Mouse (Mus musculus) liver, embryonic 12.5 days (tissue): ENCODE measurements around the gene Hdac10. TPM values are rescaled to one million over a fixed set of nuclear protein-coding genes. Genes with fewer than 3 reads are reported as not detected.

ENCODE experiments used
- ATAC-seq: fragments of 200-750 bp; cut with Nextera tagmentation; 2 replicates; pipeline ENCODE4 v1.8.0; 2017; ENCODE audit warnings: moderate number of reproducible peaks, mild to moderate bottlenecking, moderate library complexity
- H3K27ac ChIP-seq: fragments of 300-500 bp; sonication (generic); 2 replicates; pipeline ENCODE4 v1.5.1; 2016; ENCODE audit warnings: mild to moderate bottlenecking
- H3K27me3 ChIP-seq: fragments of 300-500 bp; sonication (generic); replicated peaks from 2 replicates; pipeline ENCODE4 v1.6.1; 2016; ENCODE audit warnings: mild to moderate bottlenecking, moderate library complexity
- H3K36me3 ChIP-seq: fragments of 300-500 bp; sonication (generic); 2 replicates; pipeline ENCODE4 v1.6.1; 2016; ENCODE audit warnings: mild to moderate bottlenecking, moderate library complexity
- H3K4me1 ChIP-seq: fragments of 300-500 bp; sonication (generic); 2 replicates; pipeline ENCODE4 v1.6.1; 2016
- H3K4me2 ChIP-seq: fragments of 300-500 bp; sonication (generic); 2 replicates; pipeline ENCODE4 v1.6.1; 2016; ENCODE audit warnings: mild to moderate bottlenecking, moderate library complexity
- H3K4me3 ChIP-seq: fragments of 300-500 bp; sonication (generic); 2 replicates; pipeline ENCODE4 v1.5.1; 2016; ENCODE audit warnings: mild to moderate bottlenecking, moderate library complexity
- H3K9ac ChIP-seq: fragments of 300-500 bp; sonication (generic); 2 replicates; pipeline ENCODE4 v1.6.1; 2016; ENCODE audit warnings: mild to moderate bottlenecking, moderate library complexity
- H3K9me3 ChIP-seq: fragments of 300-500 bp; sonication (generic); replicated peaks from 2 replicates; pipeline ENCODE4 v1.6.1; 2016; ENCODE audit warnings: mild to moderate bottlenecking, moderate library complexity
- WGBS: fragments of 180-500 bp; shearing (Covaris S2); methylation state at CpG from one replicate; pipeline ENCODE4 v1.1.7; 2016; ENCODE audit not compliant: insufficient replicate concordance; 5-methylcytosine and 5-hydroxymethylcytosine counted together
- polyA plus RNA-seq: library from polyadenylated mRNA; unstranded; fragments of >200 nt; fragmentation: Nextera tagmentation; extraction: Ambion mirVana; gene quantifications from 2 replicates; pipeline ENCODE4 v1.2.1, GENCODE M21; 2016

Gene Hdac10
- polyA plus RNA-seq, 1 experiment from 2014 or later = 12.8 TPM

DNA sequence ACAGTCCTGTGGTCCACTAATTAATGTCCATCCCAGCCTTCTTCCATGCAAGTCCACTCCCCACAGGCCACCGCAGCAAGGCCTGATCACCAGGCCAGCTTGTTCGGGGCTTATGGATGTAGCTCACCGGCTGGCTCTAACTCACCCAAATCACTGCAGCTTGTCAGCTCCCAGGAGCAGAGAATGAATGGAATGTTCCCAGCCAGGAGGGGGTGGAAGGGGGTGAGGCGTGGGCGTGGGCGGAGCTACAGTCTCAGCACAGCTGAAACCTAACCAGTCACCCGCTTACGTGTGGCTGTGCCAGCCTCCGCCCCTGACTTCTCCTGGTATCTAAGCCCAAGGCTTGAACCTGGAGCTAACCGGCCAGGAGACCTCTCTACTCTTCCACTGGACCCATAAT lies 40.9 kb upstream of the Hdac10 start:
- Histone ChIP-seq H3K27ac (peak overlapping the region; percentile 50), H3K4me2 (no peak overlapping the region), H3K9ac (no peak overlapping the region), H3K4me1 (peaks cover 53% of the 10 kb centered on the region), H3K4me3 (no peak overlapping the region), H3K9me3 (no peaks in the 10 kb centered on the region), H3K36me3 (peaks cover 41% of the 10 kb centered on the region), H3K27me3 (peaks cover 37% of the 10 kb centered on the region)
- WGBS = 43% methylated on average over 10 of the region's 10 CpGs
- ATAC-seq = 0 out of 2 replicates have a peak, but pooled peaks have one; percentile 6

DNA sequence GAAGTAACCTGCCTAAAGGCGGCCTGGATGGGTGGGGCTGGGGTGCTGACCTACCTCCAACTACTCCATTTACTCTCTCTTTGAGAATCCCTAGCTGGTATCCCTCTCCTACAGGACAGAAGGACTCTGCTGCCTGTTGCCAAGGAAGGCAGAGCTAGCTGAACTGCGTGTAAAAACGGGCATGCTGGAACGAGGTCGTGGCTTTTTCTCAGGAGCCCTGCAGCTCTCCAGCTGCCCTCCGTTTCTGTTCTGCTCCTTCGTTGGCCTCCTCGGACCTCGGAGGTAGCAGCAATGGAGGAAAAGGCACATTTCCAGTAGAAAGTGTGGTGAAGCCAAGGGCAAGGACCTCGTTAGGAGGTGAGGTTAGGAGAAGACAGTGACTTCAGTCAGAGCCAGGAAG lies 40.4 kb upstream of the Hdac10 start:
- 63% methylated on average over 10 of the region's 10 CpGs for WGBS
- no peak overlapping the region for H3K9ac ChIP-seq
- H3K4me2 ChIP-seq = no peak overlapping the region
- H3K9me3 ChIP-seq = no peaks in the 10 kb centered on the region
- 0 out of 2 replicates have a peak overlapping the region, but pooled peaks have one; percentile 50 for H3K27ac ChIP-seq
- no peak overlapping the region for H3K4me3 ChIP-seq
- peaks cover 32% of the 10 kb centered on the region for H3K27me3 ChIP-seq
- peaks cover 48% of the 10 kb centered on the region for H3K4me1 ChIP-seq
- H3K36me3 ChIP-seq = peaks cover 46% of the 10 kb centered on the region
- no peak for ATAC-seq

- Histone ChIP-seq H3K4me3 (no peak overlapping the region), H3K4me2 (no peak overlapping the region), H3K9me3 (no peaks in the 10 kb centered on the region), H3K4me1 (peaks cover 20% of the 10 kb centered on the region), H3K27me3 (no peaks in the 10 kb centered on the region; the same call in 1 of the 2 replicates), H3K36me3 (peaks cover 81% of the 10 kb centered on the region), H3K27ac (no peak overlapping the region), H3K9ac (no peak overlapping the region)
- WGBS = 81% methylated on average over 12 of the region's 12 CpGs
- ATAC-seq = no peak
Observed at GRCm38 (mm10) chr15:89165478-89165877, 37.0 kb upstream of the Hdac10 start.

DNA sequence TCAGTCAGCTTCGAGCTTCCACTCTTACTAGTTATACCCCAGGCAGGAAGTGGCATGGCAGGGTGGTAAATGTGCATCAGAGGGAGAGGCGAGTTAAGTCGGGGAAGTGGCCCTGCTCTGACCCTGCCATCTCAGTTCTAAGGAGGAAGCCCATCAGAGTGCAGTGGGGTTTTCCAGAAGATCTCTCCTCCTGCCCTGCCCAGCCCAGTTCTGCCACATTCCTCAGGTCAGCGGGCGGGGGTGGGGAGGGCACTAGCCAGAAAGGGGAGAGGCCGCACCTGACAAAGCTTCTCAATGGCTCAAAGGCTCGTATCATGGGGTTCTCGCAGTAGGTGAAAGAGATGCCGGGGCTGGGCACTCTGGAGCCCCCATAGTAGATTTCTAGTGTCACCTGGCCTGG lies 32.9 kb upstream of the Hdac10 start:
- Histone ChIP-seq H3K27ac (no peak overlapping the region), H3K4me1 (no peaks in the 10 kb centered on the region), H3K36me3 (peaks cover 100% of the 10 kb centered on the region), H3K4me3 (no peak overlapping the region), H3K4me2 (no peak overlapping the region), H3K9me3 (no peaks in the 10 kb centered on the region), H3K27me3 (no peaks in the 10 kb centered on the region), H3K9ac (no peak overlapping the region)
- ATAC-seq = no peak
- WGBS = 69% methylated on average over 9 of the region's 9 CpGs

GRCm38 (mm10) chr15:89158516-89158915 lies 30.0 kb upstream of the Hdac10 start:
- H3K36me3 ChIP-seq = peaks cover 92% of the 10 kb centered on the region
- no peak overlapping the region for H3K4me3 ChIP-seq
- WGBS = 84% methylated on average over 16 of the region's 16 CpGs
- H3K27ac ChIP-seq = no peak overlapping the region
- H3K9ac ChIP-seq = no peak overlapping the region
- no peaks in the 10 kb centered on the region for H3K27me3 ChIP-seq
- no peaks in the 10 kb centered on the region for H3K9me3 ChIP-seq
- H3K4me1 ChIP-seq = no peaks in the 10 kb centered on the region
- no peak overlapping the region for H3K4me2 ChIP-seq
- no peak for ATAC-seq

GRCm38 (mm10) chr15:89157954-89158353 lies 29.5 kb upstream of the Hdac10 start:
- Histone ChIP-seq H3K4me1 (no peaks in the 10 kb centered on the region), H3K9me3 (no peaks in the 10 kb centered on the region), H3K4me2 (no peak overlapping the region), H3K27ac (no peak overlapping the region), H3K27me3 (no peaks in the 10 kb centered on the region), H3K4me3 (no peak overlapping the region), H3K36me3 (peaks cover 87% of the 10 kb centered on the region), H3K9ac (no peak overlapping the region)
- ATAC-seq = peak; percentile 34
- WGBS = 45% methylated on average over 7 of the region's 7 CpGs

- Histone ChIP-seq H3K36me3 (peaks cover 30% of the 10 kb centered on the region), H3K4me1 (peaks cover 12% of the 10 kb centered on the region), H3K9me3 (no peaks in the 10 kb centered on the region), H3K27me3 (peaks cover 42% of the 10 kb centered on the region), H3K27ac (no peak overlapping the region), H3K4me3 (no peak overlapping the region), H3K4me2 (no peak overlapping the region), H3K9ac (no peak overlapping the region)
- no peak for ATAC-seq
Observed at GRCm38 (mm10) chr15:89152312-89152711, 23.8 kb upstream of the Hdac10 start.

GRCm38 (mm10) chr15:89150041-89150390 lies 21.5 kb upstream of the Hdac10 start:
- no peak overlapping the region for H3K27ac ChIP-seq
- H3K4me1 ChIP-seq = peaks cover 22% of the 10 kb centered on the region
- H3K4me2 ChIP-seq = peak overlapping the region; percentile 87
- H3K4me3 ChIP-seq = peak overlapping the region; percentile 64; the same call in 1 of the 2 replicates
- H3K27me3 ChIP-seq = peaks cover 65% of the 10 kb centered on the region
- ATAC-seq = no peak
- peaks cover 7% of the 10 kb centered on the region for H3K36me3 ChIP-seq
- no peak overlapping the region for H3K9ac ChIP-seq
- H3K9me3 ChIP-seq = no peaks in the 10 kb centered on the region
- 3% methylated on average over 13 of the region's 13 CpGs for WGBS

GRCm38 (mm10) chr15:89149271-89150040 lies 21.0 kb upstream of the Hdac10 start, which contains the start of gene Mapk11:
TSS of gene Mapk11 (minus strand) at chr15:89149628.
- H3K4me3 ChIP-seq = peak within 1 kb of the TSS; percentile 64
- no peaks in the 10 kb centered on the region for H3K9me3 ChIP-seq
- peak; percentile 45; the same call in 1 of the 2 replicates for ATAC-seq
- peak within 1 kb of the TSS; percentile 48; the same call in 1 of the 2 replicates for H3K9ac ChIP-seq
- 1% methylated on average over 58 of the region's 61 CpGs for WGBS
- no peak within 1 kb of the TSS for H3K27ac ChIP-seq
- H3K36me3 ChIP-seq = peaks cover 2% of the 10 kb centered on the region; the same call in 1 of the 2 replicates
- H3K27me3 ChIP-seq = peaks cover 71% of the 10 kb centered on the region
- peak within 1 kb of the TSS; percentile 87 for H3K4me2 ChIP-seq
- peaks cover 22% of the 10 kb centered on the region for H3K4me1 ChIP-seq

DNA sequence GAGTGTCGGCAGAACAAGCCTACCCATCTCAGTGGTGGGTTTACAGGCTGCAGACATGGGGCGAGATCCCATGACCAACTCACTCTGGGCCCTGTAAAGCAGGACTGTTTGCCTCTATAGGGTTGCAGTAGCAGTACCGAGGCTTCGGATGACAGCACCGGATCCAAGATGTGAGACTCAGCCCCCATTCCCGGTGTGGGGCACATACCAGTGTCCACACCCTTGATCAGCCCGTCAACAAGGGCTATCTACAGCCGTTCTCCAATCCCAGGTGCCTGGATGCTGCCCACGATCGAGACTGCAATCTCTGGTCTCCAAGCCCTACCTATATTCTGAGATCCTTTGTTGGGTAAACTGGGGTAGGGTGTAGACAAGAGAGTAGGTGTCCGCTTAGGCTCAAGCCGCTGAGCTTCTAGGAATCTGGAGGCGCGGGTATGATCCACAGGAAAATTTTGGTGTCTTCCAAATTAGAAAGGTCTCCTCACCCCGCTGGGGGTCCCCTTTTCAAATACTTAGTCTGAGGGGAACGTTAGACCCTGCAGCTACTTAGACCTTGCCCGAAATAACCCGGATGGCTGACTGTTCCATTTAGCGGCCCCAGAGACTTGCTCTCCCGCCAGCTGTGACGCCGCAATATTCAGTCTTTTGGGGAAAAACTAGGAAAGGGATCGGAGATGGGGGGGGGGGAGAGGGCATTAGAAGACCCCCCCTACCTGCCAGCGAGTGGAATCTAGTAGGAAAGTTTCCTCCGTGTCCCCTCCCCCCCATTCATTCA lies 20.2 kb upstream of the Hdac10 start:
- Histone ChIP-seq H3K4me3 (peak overlapping the region; percentile 64), H3K9me3 (no peaks in the 10 kb centered on the region), H3K36me3 (no peaks in the 10 kb centered on the region; the same call in 1 of the 2 replicates), H3K27ac (no peak overlapping the region), H3K9ac (peak overlapping the region; percentile 48; the same call in 1 of the 2 replicates), H3K4me1 (peaks cover 22% of the 10 kb centered on the region), H3K27me3 (peaks cover 78% of the 10 kb centered on the region), H3K4me2 (peak overlapping the region; percentile 87)
- ATAC-seq = no peak
- 8% methylated on average over 25 of the region's 25 CpGs for WGBS

GRCm38 (mm10) chr15:89147895-89148294 lies 19.4 kb upstream of the Hdac10 start:
- H3K4me2 ChIP-seq = no peak overlapping the region
- H3K4me3 ChIP-seq = no peak overlapping the region
- no peak overlapping the region for H3K27ac ChIP-seq
- H3K36me3 ChIP-seq = no peaks in the 10 kb centered on the region
- no peak for ATAC-seq
- WGBS = 50% methylated on average over 4 of the region's 4 CpGs
- no peak overlapping the region for H3K9ac ChIP-seq
- peaks cover 86% of the 10 kb centered on the region for H3K27me3 ChIP-seq
- H3K4me1 ChIP-seq = peaks cover 22% of the 10 kb centered on the region
- no peaks in the 10 kb centered on the region for H3K9me3 ChIP-seq

GRCm38 (mm10) chr15:89147456-89147855 lies 19.0 kb upstream of the Hdac10 start:
- WGBS = 21% methylated on average over 10 of the region's 10 CpGs
- no peak overlapping the region for H3K4me2 ChIP-seq
- H3K4me3 ChIP-seq = no peak overlapping the region
- no peaks in the 10 kb centered on the region for H3K36me3 ChIP-seq
- no peak overlapping the region for H3K9ac ChIP-seq
- H3K27me3 ChIP-seq = peaks cover 91% of the 10 kb centered on the region
- peaks cover 22% of the 10 kb centered on the region for H3K4me1 ChIP-seq
- no peak overlapping the region for H3K27ac ChIP-seq
- no peak for ATAC-seq
- H3K9me3 ChIP-seq = no peaks in the 10 kb centered on the region
